Mouse (Mus musculus) gastrocnemius, postnatal 4 days (tissue): ENCODE data around the gene Fryl. TPM values are rescaled to one million over a fixed set of nuclear protein-coding genes. Genes with fewer than 3 reads are reported as not detected.

Experiments used
- DNase-seq, 2 experiments: peaks; one replicate each; pipeline ENCODE4 v3.0.0; 2021 to 2022; ENCODE audit warnings: low spot score in 2 of 2, mixed read lengths in 2 of 2
- total RNA-seq, 2 experiments: library from RNA; stranded (reverse); gene quantifications; 2 replicates each; pipeline ENCODE4 v1.2.3; 2021

The Fryl gene
- total RNA-seq, 2 experiments from 2014 or later: 33.7 to 35.8 TPM

DNA sequence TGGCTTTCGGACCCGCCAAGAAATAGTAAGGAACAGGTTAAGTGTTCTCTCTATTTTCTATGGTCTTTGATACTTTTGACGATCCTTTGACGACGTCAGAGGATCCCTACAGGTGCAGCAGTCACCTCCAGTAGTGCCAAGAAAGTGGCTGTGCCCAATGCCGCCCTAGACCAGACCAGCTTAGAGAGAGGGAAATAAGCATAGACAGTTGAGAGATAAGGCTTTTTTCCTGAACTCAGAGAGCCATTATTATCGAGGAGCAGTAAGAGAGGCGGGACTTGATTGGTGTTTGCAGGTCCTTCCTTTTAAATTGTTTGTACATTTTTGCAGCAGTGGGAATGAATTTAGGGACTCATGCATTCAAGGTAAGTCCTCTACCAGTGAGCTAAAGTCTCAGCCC lies 1.3 kb upstream of the Fryl start:
- DNase-seq: no peak

DNA sequence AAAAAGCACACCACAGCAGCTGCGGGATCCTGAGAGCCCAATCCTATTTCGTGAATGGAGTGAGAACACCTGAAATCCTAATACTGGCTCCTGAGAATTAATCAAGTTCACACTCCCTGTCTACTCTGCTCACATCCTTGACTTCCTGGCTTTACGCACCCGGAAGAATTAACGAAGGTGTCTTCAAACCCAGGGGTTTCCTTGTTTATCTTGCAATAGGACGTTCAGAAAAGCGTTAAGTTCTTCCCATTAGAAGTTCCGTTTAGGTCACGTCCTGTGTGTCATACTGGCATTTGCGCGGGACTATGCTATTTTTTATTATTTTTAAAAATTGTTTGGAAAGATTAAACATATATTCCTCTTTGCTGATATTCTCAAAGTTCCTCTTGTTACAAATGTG lies 677 bp upstream of the Fryl start:
- DNase-seq: no peak

DNA sequence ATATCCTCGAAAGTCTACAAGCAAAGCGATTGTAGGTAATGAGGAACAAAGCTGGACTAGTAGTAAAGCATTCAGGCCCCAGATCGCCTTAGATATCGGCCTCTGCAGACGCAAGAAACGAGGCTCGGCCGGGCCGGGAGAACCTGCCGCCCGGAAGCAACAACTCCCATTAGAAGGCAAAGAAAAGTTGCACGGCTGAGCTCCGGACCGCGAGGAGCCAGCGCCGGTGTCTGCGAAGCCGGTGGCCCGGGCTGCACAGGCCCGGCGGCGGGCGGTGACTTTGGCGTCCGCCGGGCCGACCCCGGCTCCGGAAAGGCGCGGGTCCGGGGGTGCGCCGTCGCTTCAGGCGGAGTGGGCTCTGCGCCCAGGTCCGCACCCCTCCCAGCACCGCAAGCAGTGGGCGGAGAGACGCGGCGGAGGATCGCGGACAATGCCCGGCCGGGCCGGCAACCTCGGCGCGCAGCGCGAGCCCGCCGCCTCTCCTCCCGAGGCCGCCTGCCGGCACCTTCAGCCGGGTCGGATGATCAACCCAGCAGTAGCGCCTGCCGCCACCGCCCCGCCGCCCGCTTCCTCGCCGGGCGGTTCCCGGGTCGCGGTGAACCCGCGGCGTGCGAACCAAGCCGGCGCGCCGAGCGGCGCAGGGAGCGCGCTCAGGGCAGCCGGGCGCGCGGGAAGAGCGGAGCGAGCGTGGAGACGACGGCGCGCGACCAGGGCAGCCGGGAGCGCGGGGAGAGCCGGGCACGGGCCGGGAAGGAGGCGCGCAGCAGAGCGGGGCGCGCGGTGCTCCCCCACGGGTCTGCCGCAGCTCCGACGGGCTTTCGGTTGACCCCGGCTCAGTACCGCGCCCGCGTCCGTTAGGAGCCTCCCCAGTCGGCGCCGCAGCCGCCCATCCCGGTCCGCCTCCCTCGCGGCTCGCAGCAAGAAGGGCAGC lies 833 bp downstream of the Fryl start:
- peak; percentile 40 to 71 for DNase-seq

DNA sequence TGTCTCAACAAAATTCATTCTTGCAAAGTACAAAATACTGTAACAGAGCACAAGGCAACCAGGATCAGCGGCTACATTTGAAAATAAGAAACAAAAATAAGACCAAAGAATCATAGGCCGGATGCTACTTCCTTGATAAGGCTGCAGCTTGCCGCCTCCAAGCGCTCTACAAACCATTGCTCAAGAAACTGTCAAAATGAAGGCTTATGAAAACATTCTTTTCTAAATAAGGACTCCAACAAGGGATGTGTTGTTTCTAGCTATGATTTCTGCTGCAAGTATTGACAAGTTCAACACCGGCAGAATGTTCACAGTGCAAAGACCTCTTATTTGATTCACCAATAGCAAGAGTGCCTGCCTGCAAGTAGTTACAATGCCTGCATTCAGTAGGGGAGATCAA lies 1.8 kb downstream of the Fryl start:
- DNase-seq: no peak

DNA sequence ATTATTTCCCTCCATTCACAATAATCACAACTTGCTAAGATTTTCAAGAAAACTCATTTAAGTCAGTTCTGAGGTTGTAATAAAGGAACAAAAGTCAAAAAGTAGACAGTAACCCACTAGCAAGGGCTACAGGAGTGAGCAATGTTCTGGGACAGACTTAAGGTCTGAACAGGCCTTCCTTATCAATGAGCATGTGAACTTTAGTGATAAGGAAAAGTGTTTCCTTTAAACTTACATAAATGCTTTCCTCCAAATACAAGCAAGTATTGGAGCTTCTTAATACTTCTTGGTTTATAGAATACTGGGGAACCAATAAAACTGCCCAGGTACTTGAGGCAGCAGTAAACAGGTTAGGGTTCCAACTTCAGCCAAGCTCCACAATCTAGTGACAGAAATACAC lies 3.7 kb downstream of the Fryl start:
- no peak for DNase-seq

DNA sequence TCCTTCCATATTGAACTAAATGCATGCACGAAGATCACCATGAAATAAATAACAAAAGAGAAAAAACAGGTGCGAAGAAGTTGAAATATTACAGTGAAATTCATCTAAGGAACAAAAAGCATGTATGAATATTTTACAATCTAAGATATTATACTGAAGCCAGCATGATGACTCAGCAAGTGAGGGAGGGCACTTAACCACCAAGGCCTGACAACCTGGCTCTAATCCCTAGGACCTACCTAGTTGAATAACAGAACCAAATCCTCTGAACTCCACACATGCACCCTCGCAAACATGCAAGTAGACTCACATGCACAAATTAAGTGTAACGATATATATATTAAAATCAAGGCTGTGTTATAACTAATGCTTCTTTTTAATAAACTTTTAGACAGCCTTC lies 7.1 kb downstream of the Fryl start:
- DNase-seq: no peak

DNA sequence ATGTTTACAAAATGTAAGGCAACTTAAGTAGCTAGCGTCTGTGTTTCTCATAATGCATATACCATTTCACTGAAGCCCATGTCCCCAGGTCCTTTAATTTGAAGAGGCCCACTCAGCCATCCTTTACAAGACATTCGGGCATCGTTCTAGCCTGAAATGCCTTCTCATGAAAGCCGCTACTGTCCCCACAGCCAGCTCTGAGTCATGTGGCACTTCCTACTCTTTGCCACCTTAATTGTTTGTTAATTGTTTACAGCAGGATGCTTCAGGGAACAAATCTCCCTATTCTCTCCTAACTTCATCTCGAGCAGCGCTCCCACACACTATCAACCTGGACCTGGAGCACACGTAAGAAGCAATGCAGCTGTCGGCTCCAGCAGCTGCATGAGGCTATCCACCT lies 8.2 kb downstream of the Fryl start:
- no peak for DNase-seq

DNA sequence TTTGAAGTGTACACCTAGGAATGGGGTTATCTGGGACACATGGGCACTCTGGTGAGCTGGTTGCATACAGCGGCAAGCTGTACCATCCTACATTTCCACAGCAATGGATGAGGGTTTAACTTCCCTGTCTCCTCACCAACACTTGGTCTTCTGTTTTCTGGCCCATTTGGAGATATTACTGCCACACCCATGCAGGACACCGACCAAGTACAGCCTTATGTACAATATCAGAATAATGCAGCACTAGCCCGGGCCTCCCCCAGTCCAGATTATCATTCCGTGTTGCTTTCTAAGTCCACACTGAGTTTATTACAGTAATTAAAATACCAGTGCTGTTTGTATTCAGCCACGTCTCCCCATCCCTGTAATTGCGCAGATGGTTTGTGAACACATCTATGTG lies 10.0 kb downstream of the Fryl start:
- no peak for DNase-seq

DNA sequence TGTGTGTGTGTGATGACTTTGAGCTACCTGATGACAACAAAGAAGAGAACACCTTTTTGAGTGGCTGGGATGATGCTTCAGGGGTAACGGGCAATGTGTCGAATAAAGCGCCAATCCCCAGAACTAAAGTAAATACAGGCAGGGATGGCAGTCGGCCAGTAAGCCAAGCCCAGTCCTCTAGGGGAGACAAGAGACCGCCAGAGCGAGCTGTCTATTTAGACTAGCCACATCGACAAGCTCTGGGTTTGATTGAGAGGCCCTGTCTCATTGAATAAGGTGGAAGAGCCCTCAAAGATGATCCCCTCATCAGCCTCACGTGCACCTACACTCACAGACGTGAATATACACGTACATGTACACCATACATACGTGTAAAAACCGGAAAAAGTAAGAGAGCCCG lies 12.0 kb downstream of the Fryl start:
- no peak for DNase-seq

DNA sequence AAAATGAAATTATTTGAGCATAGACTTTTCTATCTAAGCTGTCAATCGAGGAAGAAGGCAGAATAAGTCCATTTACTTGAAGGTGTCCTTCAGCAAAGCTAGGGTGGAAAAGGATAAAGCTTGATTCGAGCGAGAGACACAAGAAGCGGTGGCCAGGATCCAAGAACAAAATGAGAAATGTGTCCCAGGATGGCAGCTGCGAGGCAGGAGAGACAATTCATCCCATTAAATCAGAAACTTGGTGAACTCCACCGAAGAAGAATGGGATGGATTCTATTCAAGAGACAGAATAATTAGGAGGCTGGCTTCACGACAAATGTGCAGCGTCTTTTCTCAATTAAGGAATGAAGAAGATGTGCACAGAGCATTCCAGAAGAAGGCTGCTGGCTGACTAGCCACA lies 14.5 kb downstream of the Fryl start:
- DNase-seq: no peak

DNA sequence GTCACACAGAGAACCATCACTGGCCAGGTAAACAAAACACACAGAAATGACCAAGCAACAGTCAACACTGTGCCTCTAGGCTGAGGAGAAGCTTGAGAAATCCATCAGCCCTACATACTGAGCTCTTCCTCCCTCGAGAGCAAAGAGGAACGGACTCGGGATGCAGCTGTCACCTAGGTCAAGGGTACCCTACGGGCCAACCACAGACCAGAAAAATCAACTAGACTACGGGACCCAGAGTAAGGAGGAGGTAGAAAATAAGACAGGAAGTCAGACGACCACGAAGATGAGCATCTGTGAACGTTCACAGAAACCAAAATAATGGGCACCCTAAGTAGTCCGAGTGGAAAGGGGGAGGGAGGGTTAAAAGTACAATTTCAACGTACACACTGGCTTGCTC lies 15.1 kb downstream of the Fryl start:
- no peak for DNase-seq

DNA sequence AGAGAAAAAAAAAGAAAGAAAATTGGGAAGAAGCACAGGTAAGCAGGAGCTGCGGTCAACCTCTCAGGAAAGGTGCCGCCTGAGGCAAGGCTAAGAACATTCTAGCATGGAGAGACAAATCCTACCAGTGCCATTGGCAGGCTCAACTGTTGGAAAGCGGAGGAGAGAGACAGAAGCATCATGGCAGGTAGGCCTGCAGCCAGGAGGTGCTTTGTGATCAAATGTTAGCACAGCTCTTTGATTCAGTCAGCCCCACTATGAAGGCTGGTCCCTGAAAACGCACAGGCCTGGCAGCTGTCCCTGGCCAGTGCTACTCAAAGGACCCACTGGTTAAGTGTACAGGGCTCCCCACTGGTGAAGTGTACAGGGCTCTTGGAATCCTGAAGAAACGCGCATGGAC lies 16.0 kb downstream of the Fryl start:
- no peak for DNase-seq

DNA sequence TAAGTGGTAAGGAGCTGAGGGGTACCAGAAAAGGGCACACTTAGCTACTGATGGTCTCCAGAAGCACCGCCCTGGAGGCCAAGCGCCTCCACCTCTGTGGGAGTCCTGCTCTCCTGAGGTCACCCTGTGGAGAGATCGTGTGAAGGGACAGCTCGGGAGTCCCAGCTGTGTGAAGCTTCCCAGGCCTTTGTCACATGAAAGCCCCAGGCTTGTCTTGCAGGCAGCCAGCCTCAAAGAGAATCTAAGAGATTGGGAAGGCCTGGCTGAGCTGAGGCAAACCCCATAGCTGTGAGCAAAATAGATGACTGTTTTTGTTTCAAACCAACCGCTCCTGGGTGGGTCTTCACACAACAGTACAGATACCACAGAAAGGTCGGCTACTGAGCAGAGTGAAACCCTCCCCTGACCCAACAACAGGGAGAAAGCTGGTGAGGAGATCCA lies 19.5 kb downstream of the Fryl start:
- no peak for DNase-seq

DNA sequence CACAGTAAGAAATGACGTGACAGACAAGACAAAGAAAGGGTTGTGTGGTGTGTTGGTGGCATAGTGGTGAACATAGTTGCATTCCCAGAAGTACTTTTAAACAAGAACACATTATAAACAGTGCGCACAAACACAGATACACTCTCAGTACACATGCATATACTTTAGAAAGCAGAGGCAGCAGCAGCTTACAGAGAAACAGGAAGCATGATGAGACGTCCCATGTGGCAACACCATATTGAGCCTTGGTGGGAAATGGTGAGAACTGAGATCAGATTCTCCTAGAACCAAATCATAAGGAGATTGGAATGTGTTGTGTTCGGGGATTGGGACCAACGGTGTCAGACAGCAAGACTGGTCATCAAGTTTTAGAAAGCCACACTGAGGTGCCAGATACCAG lies 21.2 kb downstream of the Fryl start:
- no peak for DNase-seq

DNA sequence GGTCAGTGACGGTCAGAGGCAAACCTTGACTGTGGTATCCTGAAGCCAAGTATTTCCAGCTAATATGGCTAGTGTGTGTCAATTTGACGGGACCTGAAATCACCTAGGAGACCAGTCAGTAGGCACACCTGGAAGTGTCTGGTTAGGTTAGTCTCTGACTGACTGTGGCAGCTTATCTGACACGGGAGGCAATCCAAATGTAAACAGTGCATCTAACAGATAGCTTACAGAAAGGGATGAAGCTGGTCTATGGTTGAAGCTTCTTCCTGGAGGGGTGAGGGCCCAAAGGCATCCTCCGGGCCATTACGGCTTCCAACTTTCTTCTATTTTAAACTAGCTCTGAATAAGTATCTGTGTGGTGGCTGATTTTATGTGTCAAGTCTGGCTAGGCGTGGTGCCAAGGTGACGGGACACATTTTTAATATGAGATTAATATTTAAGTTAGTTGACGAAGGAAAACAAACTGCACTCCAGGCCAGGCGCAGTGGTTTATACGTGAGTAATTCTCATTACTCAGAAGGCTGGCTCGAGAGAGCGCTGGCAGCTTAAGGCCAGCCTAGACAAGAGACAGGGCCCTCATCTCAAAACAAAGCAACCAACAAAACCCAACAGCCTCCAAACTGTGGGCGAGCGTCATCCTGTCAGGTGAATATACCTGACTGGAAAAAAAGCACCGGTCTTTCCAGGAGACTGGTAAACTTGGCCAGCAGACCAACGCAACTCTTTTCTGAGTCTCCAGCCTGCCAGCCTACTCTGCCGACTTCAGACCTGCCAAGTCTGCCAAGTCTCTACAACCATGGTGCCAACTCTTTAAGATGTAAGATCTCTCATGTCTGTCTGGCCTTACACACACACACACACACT lies 23.2 kb downstream of the Fryl start:
- no peak for DNase-seq

DNA sequence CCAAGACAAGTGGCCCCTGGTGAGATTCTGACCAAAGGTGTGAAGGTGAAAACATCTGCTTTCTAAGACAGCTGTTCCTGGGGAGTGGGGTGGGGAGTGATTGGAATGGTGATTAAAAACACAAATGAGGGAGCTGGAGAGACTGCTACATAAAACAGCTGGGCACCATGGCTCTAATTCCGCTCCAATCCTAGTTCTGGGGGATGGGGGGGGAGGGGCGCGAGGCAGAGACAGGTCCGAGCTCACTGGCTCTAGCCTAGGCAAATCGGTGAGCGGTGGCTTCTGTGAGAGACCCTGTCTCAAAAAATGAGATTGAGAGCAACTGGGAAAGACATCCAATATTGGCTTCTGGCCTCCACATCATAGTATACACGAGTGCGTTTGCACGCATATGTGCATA lies 24.2 kb downstream of the Fryl start:
- no peak for DNase-seq

DNA sequence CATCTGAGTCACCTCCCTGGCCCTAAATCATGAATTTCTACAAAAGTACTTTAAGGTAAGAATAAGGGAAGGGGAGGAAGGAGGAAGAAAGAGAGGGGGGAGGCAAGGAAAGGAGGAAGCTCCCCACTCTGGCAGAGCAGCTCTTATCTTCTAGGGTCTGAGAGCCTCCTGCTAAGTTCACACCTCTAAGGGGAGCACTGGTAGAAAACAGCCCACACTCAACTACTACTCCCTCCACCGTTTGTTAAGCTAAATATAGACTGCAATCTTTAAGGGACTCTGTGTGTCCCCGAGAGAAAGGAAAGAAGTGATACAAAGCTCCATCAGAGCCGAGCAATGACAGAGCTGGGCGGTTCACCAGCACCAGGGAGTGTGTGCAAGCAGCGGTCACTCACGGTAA lies 24.6 kb downstream of the Fryl start:
- DNase-seq: no peak

DNA sequence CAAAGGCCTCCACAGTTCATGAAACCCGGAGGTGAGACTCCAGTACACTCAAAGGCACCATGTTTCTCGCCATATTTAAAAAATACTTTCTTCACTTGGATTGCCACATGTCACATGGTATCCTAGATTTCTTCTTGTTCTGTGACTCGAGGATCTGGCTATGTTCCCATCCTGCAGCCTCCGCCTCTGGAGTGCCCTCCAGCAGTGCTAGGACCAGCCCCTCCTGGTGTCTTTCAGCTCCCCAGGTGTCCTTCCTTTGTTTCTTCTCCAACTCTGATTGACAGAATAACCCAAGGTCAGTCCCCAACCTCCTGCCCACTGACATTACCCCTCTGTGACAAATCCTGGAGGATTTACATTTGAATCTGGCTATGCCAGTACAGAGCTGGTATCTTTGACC lies 26.2 kb downstream of the Fryl start:
- no peak for DNase-seq

DNA sequence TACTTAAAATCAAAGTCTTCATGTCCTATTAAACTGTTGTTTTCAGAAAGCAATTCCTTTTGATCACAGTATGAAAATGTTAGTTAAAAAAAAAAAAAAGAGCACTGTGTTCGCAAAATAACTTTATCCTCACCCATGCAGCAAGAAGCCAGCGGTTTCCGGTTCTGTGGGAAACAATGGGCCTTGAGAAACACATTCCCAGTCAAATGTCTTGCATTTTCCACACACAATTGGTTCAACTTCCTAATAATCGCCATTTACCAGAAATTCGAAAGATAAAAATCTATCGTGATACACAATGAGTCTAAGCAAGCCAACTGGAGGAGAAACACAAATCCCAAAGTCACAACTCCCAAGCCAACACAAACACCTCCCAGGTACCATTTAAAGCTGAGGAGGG lies 27.0 kb downstream of the Fryl start:
- DNase-seq: no peak

DNA sequence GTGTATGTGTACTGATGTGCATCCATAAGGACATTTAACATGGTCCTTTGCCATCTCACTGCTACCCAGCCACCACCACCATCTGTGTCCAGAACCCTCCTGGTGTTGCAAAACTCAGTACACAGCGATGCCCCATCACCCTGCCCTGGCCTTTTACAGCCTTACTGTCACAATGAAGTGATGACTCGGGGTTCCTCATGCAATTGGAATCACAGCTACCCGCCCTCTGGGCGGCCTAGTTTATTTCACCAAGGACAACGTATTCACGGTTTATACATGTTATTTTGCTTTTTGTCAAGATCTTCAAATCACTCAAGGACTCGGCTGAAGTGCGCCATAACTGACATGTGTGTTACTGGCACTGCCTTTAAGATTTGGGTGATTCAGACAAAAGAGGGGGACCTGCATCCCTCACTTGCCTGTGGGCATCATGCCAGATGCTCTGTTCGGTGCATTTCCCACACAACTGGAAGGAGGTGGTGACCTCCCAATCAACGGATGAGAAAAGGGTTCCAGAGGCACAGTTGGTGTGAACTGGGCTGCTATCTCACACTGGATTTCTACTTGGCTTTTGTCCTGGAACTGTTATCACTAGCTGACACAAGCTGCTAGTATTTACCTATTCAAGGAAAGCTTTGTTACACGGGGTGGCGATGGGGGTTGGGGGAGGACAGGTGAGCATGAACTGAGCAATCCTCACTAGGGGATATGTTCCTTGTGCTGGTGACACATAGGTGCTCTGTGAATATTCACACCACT lies 27.9 kb downstream of the Fryl start:
- no peak for DNase-seq

DNA sequence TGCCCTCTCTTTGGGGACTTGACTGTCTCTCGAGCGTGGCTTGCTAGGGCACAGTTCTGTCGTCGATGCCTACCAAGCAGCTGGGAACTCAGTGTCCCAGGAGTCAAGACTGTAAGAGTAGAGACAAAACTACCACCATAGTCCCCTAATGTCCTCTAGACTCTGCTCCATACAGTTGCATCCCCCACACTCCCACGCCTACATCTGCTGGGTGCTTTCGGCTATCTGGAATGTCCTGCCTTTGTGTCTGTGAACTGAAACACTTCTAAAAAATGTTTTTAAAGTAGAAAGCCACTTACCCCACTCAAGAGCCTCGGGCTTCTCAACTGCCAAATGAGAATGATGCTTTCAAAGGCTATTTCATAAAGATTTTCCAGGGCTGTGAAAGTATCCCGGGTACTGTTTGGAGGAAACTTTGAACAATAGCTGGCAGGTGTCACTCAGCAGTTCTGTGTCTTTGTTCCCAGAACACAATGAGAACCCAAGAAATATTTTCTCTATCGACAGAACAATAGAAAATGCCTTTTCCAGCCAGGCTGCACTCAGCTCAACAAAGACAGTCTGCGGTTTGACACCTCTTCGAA lies 28.8 kb downstream of the Fryl start:
- DNase-seq: no peak
